Mouse (Mus musculus) thymus, adult 2 months (tissue): ENCODE measurements around the gene Pknox2. TPM values are rescaled to one million over a fixed set of nuclear protein-coding genes. Genes with fewer than 3 reads are reported as not detected.

Source experiments
- DNase-seq: peaks from one replicate; pipeline ENCODE4 v3.0.0; 2021
- H3K27ac ChIP-seq: fragments of 200-500 bp; 2 replicates; pipeline ENCODE4 v1.5.1; 2012; ENCODE audit warnings: low read length, control low read depth; ENCODE audit not compliant: control insufficient read depth, insufficient read depth
- H3K27me3 ChIP-seq: fragments of 200-500 bp; 2 replicates; pipeline ENCODE4 v1.6.1; 2012; ENCODE audit warnings: mild to moderate bottlenecking, low read length, moderate library complexity, mixed read lengths; ENCODE audit not compliant: control insufficient read depth, insufficient read depth
- H3K36me3 ChIP-seq: fragments of 200-500 bp; 2 replicates; pipeline ENCODE4 v1.6.1; 2012; ENCODE audit warnings: mild to moderate bottlenecking, low read length, moderate library complexity; ENCODE audit not compliant: control insufficient read depth, insufficient read depth
- H3K4me1 ChIP-seq: fragments of 200-500 bp; replicated peaks from 2 replicates; pipeline ENCODE4 v1.6.1; 2012; ENCODE audit warnings: low read length; ENCODE audit not compliant: control insufficient read depth, insufficient read depth
- H3K4me3 ChIP-seq: fragments of 200-500 bp; 2 replicates; pipeline ENCODE4 v1.5.1; 2012; ENCODE audit warnings: mild to moderate bottlenecking, low read length, control low read depth, moderate library complexity; ENCODE audit not compliant: control insufficient read depth, insufficient read depth
- CTCF ChIP-seq: fragments of 200-500 bp; IDR thresholded peaks from 2 replicates; pipeline ENCODE4 v1.5.1; 2012; ENCODE audit warnings: mild to moderate bottlenecking, control low read depth, low read length, moderate library complexity, borderline replicate concordance; ENCODE audit not compliant: control insufficient read depth, poor library complexity, insufficient read depth; ENCODE audit errors: extremely low read depth
- POLR2A ChIP-seq: fragments of 200-500 bp; IDR thresholded peaks from 2 replicates; pipeline ENCODE4 v1.6.1; 2012; ENCODE audit warnings: mild to moderate bottlenecking, low read length, control low read depth, moderate library complexity; ENCODE audit not compliant: control insufficient read depth, poor library complexity, insufficient read depth; ENCODE audit errors: extremely low read depth
- WGBS: fragments of 180-500 bp; shearing (Covaris S2); methylation state at CpG from one replicate; pipeline ENCODE4 v1.1.7; 2018; 5-methylcytosine and 5-hydroxymethylcytosine counted together
- polyA plus RNA-seq: library from polyadenylated mRNA; depleted of rRNA; stranded (reverse); fragments of >200 nt; gene quantifications from 2 replicates; pipeline ENCODE4 v1.2.3, GENCODE M21; 2012

Pknox2 gene
- polyA plus RNA-seq, 1 experiment: 3.2 TPM

GRCm38 (mm10) chr9:37047490-37047889 lies 99.7 kb downstream of the Pknox2 start:
- no peak for TF ChIP-seq POLR2A
- no peak for TF ChIP-seq CTCF
- no peak for DNase-seq
- Histone ChIP-seq H3K4me1 (no peaks in the 10 kb centered on the region), H3K27me3 (no peaks in the 10 kb centered on the region), H3K36me3 (no peaks in the 10 kb centered on the region), H3K4me3 (no peak overlapping the region), H3K27ac (no peak overlapping the region)
- WGBS: 84% methylated on average over 5 of the region's 5 CpGs

DNA sequence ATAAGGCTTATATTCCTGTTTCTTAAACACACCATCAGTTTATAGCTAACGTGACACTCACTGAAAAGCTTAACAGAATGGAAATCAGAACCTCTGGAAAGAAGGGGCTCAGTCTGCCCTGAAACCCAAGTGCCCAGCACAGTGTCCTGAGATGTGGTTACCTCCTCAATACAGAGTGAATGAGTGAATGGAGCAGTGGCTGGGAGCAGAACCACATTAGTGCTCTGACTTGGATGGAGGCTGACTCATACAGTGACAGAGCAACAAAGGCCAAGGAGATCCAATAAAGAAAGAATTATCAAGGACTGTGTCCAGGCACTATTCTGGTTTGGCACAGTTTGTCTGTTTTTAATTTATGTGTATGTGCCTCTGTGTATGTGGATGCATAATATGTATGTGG lies 101.3 kb downstream of the Pknox2 start:
- 79% methylated on average over 1 of the region's 1 CpGs for WGBS
- H3K4me1 ChIP-seq: no peaks in the 10 kb centered on the region
- no peak overlapping the region for H3K4me3 ChIP-seq
- H3K27me3 ChIP-seq: no peaks in the 10 kb centered on the region
- H3K27ac ChIP-seq: no peak overlapping the region
- no peak for DNase-seq
- H3K36me3 ChIP-seq: no peaks in the 10 kb centered on the region
- no peak for TF ChIP-seq POLR2A
- TF ChIP-seq CTCF: no peak

DNA sequence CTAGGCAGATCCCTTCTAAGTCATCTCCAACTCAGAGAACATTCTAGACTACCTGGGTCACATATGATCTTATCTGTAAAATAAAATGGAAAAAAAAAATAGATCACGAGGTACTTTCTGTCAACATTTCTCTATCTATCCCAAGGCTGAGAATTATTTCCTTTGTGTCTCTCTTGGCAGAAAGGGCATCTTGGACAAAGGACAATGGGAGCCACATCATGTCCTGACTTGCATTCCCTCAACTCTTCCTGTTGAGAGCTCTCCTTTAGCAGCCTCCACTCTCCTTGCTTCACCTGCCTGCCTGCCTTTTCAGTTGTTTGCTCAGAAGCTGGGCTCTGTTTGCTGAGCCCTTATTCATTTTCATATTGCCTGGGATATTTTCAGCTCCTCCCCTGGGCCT lies 103.0 kb downstream of the Pknox2 start:
- Histone ChIP-seq H3K4me3 (no peak overlapping the region), H3K27me3 (no peaks in the 10 kb centered on the region), H3K27ac (no peak overlapping the region), H3K4me1 (no peaks in the 10 kb centered on the region), H3K36me3 (no peaks in the 10 kb centered on the region)
- TF ChIP-seq CTCF: no peak
- TF ChIP-seq POLR2A: no peak
- 87% methylated on average over 1 of the region's 1 CpGs for WGBS
- DNase-seq: no peak

DNA sequence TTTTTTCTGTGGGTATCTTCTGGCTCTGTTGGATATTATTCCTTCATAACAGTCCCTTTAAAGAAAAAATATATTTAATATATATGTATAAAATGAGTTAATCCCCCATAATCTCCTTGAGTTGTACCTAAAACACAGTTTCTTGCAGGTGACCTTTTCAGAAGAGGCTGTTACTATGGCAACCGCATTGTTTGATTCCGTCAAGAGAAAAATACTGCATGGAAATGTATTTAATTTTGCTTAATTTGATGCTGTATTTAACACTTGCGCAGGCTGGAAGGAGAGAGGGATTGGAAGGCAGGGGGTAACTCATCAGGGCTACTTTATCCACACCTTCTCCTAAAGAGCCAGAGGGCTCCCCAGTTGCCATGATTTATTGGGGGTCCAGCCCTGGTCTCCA lies 108.3 kb downstream of the Pknox2 start:
- DNase-seq: no peak
- Histone ChIP-seq H3K4me1 (no peaks in the 10 kb centered on the region), H3K36me3 (no peaks in the 10 kb centered on the region), H3K27ac (no peak overlapping the region), H3K4me3 (no peak overlapping the region), H3K27me3 (no peaks in the 10 kb centered on the region)
- WGBS: 97% methylated on average over 3 of the region's 3 CpGs
- TF ChIP-seq CTCF: no peak
- no peak for TF ChIP-seq POLR2A

- 89% methylated on average over 7 of the region's 7 CpGs for WGBS
- no peak overlapping the region for H3K4me3 ChIP-seq
- H3K27ac ChIP-seq: no peak overlapping the region
- H3K4me1 ChIP-seq: no peaks in the 10 kb centered on the region
- no peaks in the 10 kb centered on the region for H3K36me3 ChIP-seq
- no peaks in the 10 kb centered on the region for H3K27me3 ChIP-seq
- DNase-seq: no peak
- TF ChIP-seq POLR2A (no peak), CTCF (no peak)
These were observed 108.8 kb downstream of the Pknox2 start for GRCm38 (mm10) chr9:37038445-37038844.

GRCm38 (mm10) chr9:37037405-37037804 lies 109.8 kb downstream of the Pknox2 start:
- H3K4me3 ChIP-seq: no peak overlapping the region
- H3K36me3 ChIP-seq: no peaks in the 10 kb centered on the region
- H3K4me1 ChIP-seq: no peaks in the 10 kb centered on the region
- WGBS: 92% methylated on average over 12 of the region's 12 CpGs
- no peak overlapping the region for H3K27ac ChIP-seq
- H3K27me3 ChIP-seq: no peaks in the 10 kb centered on the region
- DNase-seq: no peak
- TF ChIP-seq POLR2A (no peak), CTCF (no peak)

DNA sequence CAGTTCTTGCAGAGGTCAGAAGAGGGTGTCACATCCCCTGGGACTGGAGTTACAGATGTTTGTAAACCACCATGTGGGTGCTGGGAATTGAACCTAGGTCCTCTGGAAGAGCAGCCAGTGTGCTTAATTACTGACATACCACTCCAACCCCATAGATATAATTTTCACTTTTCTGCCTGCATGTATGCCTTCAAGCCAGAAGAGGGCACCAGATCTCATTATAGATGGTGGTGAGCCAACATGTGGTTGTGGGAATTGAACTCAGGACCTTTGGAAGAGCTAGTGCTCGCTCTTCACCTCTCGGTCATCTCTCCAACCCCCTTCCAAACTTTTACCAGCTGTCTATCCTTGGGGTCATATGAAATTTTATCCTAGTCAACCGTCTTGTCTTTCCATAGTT lies 112.0 kb downstream of the Pknox2 start:
- no peak for DNase-seq
- H3K27ac ChIP-seq: no peak overlapping the region
- no peak overlapping the region for H3K4me3 ChIP-seq
- H3K36me3 ChIP-seq: no peaks in the 10 kb centered on the region
- no peaks in the 10 kb centered on the region for H3K27me3 ChIP-seq
- 89% methylated on average over 3 of the region's 3 CpGs for WGBS
- no peaks in the 10 kb centered on the region for H3K4me1 ChIP-seq
- TF ChIP-seq CTCF: no peak
